8 mouse cellular contexts compared by ENCODE assay signal in genomic region chr6:13070485-13070884, GRCm38 (mm10). TPM values are rescaled to one million over a fixed set of nuclear protein-coding genes. Genes with fewer than 3 reads are reported as not detected.
DNase-seq lines count a peak whose midpoint lies in the region; ATAC-seq and TF ChIP-seq lines count a peak whose summit lies in the region.

No protein-coding gene starts in this region.

- 0 out of 2 replicates have a peak, but pooled peaks cover 3% of the 10 kb centered on the region for H3K4me1 ChIP-seq in lung, embryonic 14.5 days (ENCODE audit: insufficient read depth)
- H3K4me1 ChIP-seq in brown adipose tissue, adult 24 weeks (ENCODE audit: control insufficient read depth, insufficient read depth, insufficient read length, low read length): peaks cover 5% of the 10 kb centered on the region; the same call in 1 of the 2 replicates
- H3K4me1 ChIP-seq in forebrain, embryonic 11.5 days (replicated peaks; ENCODE audit: control insufficient read depth, insufficient read depth, low read length): no peaks in the 10 kb centered on the region
- peaks cover 9% of the 10 kb centered on the region for H3K4me1 ChIP-seq in hindbrain, embryonic 13.5 days (replicated peaks)
- H3K4me1 ChIP-seq in limb, embryonic 15.5 days: peaks cover 8% of the 10 kb centered on the region

- H3K27ac ChIP-seq in lung, embryonic 14.5 days (ENCODE audit: low read depth): no peak overlapping the region
- H3K27ac ChIP-seq in brown adipose tissue, adult 24 weeks (replicated peaks; ENCODE audit: low read depth, low read length): peak overlapping the region; percentile 81
- no peak overlapping the region for H3K27ac ChIP-seq in forebrain, embryonic 11.5 days (ENCODE audit: low read depth, low read length)
- H3K27ac ChIP-seq in hindbrain, embryonic 13.5 days: no peak overlapping the region
- H3K27ac ChIP-seq in limb, embryonic 15.5 days: no peak overlapping the region

- WGBS in lung, embryonic 14.5 days: 35% methylated on average over 4 of the region's 4 CpGs
- 57% methylated on average over 4 of the region's 4 CpGs for WGBS in forebrain, embryonic 11.5 days
- WGBS in hindbrain, embryonic 13.5 days: 53% methylated on average over 4 of the region's 4 CpGs
- 47% methylated on average over 4 of the region's 4 CpGs for WGBS in limb, embryonic 15.5 days

- H3K9ac ChIP-seq in lung, embryonic 14.5 days: peak overlapping the region; percentile 93
- H3K9ac ChIP-seq in forebrain, embryonic 11.5 days (ENCODE audit: low read length): peak overlapping the region; percentile 86
- H3K9ac ChIP-seq in hindbrain, embryonic 13.5 days: peak overlapping the region; percentile 96
- peak overlapping the region; percentile 95; the same call in 1 of the 2 replicates for H3K9ac ChIP-seq in limb, embryonic 15.5 days

- peak overlapping the region; percentile 77 for H3K4me2 ChIP-seq in lung, embryonic 14.5 days
- H3K4me2 ChIP-seq in forebrain, embryonic 11.5 days (ENCODE audit: low read depth, low read length, severe bottlenecking): peak overlapping the region; percentile 50
- H3K4me2 ChIP-seq in hindbrain, embryonic 13.5 days: peak overlapping the region; percentile 72
- H3K4me2 ChIP-seq in limb, embryonic 15.5 days: peak overlapping the region; percentile 51

- peak overlapping the region; percentile 91 for H3K4me3 ChIP-seq in lung, embryonic 14.5 days (ENCODE audit: low read depth, low read length)
- peak overlapping the region; percentile 94 for H3K4me3 ChIP-seq in brown adipose tissue, adult 24 weeks (ENCODE audit: insufficient read depth, low read depth, low read length)
- peak overlapping the region; percentile 78 for H3K4me3 ChIP-seq in forebrain, embryonic 11.5 days (ENCODE audit: low read depth, low read length)
- peak overlapping the region; percentile 96 for H3K4me3 ChIP-seq in hindbrain, embryonic 13.5 days
- H3K4me3 ChIP-seq in limb, embryonic 15.5 days: peak overlapping the region; percentile 96

- no peaks in the 10 kb centered on the region for H3K9me3 ChIP-seq in lung, embryonic 14.5 days (ENCODE audit: low read depth, low read length)
- no peaks in the 10 kb centered on the region for H3K9me3 ChIP-seq in forebrain, embryonic 11.5 days (ENCODE audit: control insufficient read depth, low read length)
- H3K9me3 ChIP-seq in hindbrain, embryonic 13.5 days: no peaks in the 10 kb centered on the region
- no peaks in the 10 kb centered on the region for H3K9me3 ChIP-seq in limb, embryonic 15.5 days

- ATAC-seq in lung, embryonic 14.5 days (ENCODE audit: insufficient read depth): peak; percentile 20; the same call in 1 of the 2 replicates
- peak; percentile 22 for ATAC-seq in forebrain, embryonic 11.5 days (replicated peaks; ENCODE audit: low FRiP score)
- peak; percentile 47 for ATAC-seq in hindbrain, embryonic 13.5 days (ENCODE audit: low FRiP score)
- ATAC-seq in limb, embryonic 15.5 days (ENCODE audit: insufficient number of reproducible peaks, low FRiP score, low TSS enrichment, low read depth): no peak

- H3K27me3 ChIP-seq in lung, embryonic 14.5 days (ENCODE audit: insufficient read depth, low read length): no peaks in the 10 kb centered on the region
- H3K27me3 ChIP-seq in forebrain, embryonic 11.5 days (ENCODE audit: control insufficient read depth, insufficient read depth, low read length): no peaks in the 10 kb centered on the region
- H3K27me3 ChIP-seq in hindbrain, embryonic 13.5 days: no peaks in the 10 kb centered on the region
- H3K27me3 ChIP-seq in limb, embryonic 15.5 days: no peaks in the 10 kb centered on the region

- no peak for DNase-seq in lung, embryonic 14.5 days
- no peak for DNase-seq in lung, postnatal 10 days
- no peak for DNase-seq in forebrain, embryonic 11.5 days (ENCODE audit: low spot score)
- DNase-seq in retina, embryonic 14.5 days (ENCODE audit: low spot score): peak; percentile 21
- no peak for DNase-seq in urinary bladder, adult 2 months (ENCODE audit: low spot score)

- peaks cover 23% of the 10 kb centered on the region; the same call in 1 of the 2 replicates for H3K36me3 ChIP-seq in lung, embryonic 14.5 days (ENCODE audit: insufficient read depth)
- no peaks in the 10 kb centered on the region for H3K36me3 ChIP-seq in forebrain, embryonic 11.5 days (ENCODE audit: control insufficient read depth, insufficient read depth, low read length)
- peaks cover 33% of the 10 kb centered on the region for H3K36me3 ChIP-seq in hindbrain, embryonic 13.5 days
- H3K36me3 ChIP-seq in limb, embryonic 15.5 days: peaks cover 25% of the 10 kb centered on the region

- no peak for TF ChIP-seq CTCF in lung, embryonic 14.5 days (IDR thresholded peaks at IDR 0.05; ENCODE audit: low read depth)

RNA-seq across cellular contexts. Expression of gene Tmem106b, which starts 0.9 kb away (rescaled TPM):
- polyA plus RNA-seq in lung, embryonic 14.5 days (2014; fragmentation: Nextera tagmentation; extraction: Ambion mirVana): 31.5 and 37.9 TPM in 2 replicates
- polyA plus RNA-seq in brown adipose tissue, adult 24 weeks (2012; ENCODE audit: insufficient read depth, insufficient read length, missing spikeins): 77.6 and 122 TPM in 2 replicates
- 23.8 and 27.2 TPM in 2 replicates for polyA plus RNA-seq in forebrain, embryonic 11.5 days (2014; fragmentation: Nextera tagmentation; extraction: Ambion mirVana)
- polyA plus RNA-seq in hindbrain, embryonic 13.5 days (2015; fragmentation: Nextera tagmentation; extraction: Ambion mirVana): 35.0 and 37.7 TPM in 2 replicates
- 36.2 and 42.5 TPM in 2 replicates for polyA plus RNA-seq in limb, embryonic 15.5 days (2015; fragmentation: Nextera tagmentation; extraction: Ambion mirVana)
- polyA plus RNA-seq in urinary bladder, adult 2 months (2012; rRNA removed): 38.4 and 51.5 TPM in 2 replicates
